Mouse (Mus musculus): ENCODE results near the gene Uqcc2. TPM values are rescaled to one million over a fixed set of nuclear protein-coding genes. Genes with fewer than 3 reads are reported as not detected.

Gene Uqcc2
- total RNA-seq, 2 experiments from 2014 or later: 182 to 220 TPM

DNA sequence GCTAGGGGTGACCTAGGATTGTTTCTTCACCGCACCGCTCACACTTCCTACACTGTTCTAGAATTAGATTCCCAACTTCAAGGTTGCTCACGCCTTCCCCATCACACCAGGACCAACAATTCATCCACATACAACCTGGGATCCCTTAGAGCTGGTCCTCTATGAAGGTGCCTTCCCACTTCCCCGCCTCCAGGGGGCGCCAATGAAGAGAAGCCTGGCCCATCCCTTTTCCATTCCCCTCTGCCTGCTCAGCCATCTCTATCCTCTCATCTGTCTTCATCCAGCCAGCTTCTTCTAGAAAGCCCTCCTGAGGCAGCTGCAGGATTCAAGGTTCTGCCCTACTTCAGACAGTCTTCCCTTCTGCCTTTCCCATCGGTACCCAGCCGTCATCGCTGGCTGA is 17.7 kb upstream of the Uqcc2 start:
- Histone ChIP-seq H3K4me3 (no peak overlapping the region), H3K27ac (no peak overlapping the region)
- no peak for DNase-seq (ENCODE audit: low spot score in 2 of 2)
- TF ChIP-seq CTCF (conservative IDR thresholded peaks at IDR 0.05): peak; percentile 72

GRCm38 (mm10) chr17:27150871-27151270 is 17.2 kb upstream of the Uqcc2 start:
- H3K4me3 ChIP-seq: no peak overlapping the region
- DNase-seq (ENCODE audit: low spot score in 2 of 2): no peak
- no peak overlapping the region for H3K27ac ChIP-seq
- TF ChIP-seq CTCF (conservative IDR thresholded peaks at IDR 0.05): no peak

GRCm38 (mm10) chr17:27146323-27146923 is 12.7 kb upstream of the Uqcc2 start:
- no peak for TF ChIP-seq CTCF (conservative IDR thresholded peaks at IDR 0.05)
- no peak for DNase-seq (ENCODE audit: low spot score in 2 of 2)
- Histone ChIP-seq H3K27ac (peak overlapping the region; percentile 39; the same call in 1 of the 2 replicates), H3K4me3 (no peak overlapping the region)

DNA sequence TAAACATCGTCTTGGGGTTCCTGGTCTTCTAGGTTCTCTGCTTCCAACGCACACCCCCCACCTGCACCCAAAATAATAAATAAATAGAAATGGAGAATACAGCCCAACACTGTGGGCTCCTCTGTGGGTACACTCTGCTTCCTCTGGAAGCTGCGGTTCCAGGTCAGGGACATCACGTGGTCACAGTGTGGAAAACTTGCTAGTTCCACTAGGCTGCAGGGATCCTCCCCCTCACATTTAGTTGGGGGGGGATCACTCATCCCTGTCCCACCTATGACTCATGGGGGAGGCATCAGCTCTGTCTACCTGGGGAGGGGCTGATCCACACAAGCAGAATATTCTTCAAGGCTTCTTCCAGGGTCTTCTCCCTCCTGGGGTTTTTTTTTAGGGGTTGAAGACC is 10.4 kb upstream of the Uqcc2 start:
- Histone ChIP-seq H3K27ac (no peak overlapping the region), H3K4me3 (no peak overlapping the region)
- no peak for DNase-seq (ENCODE audit: low spot score in 2 of 2)
- TF ChIP-seq CTCF (conservative IDR thresholded peaks at IDR 0.05): no peak

DNA sequence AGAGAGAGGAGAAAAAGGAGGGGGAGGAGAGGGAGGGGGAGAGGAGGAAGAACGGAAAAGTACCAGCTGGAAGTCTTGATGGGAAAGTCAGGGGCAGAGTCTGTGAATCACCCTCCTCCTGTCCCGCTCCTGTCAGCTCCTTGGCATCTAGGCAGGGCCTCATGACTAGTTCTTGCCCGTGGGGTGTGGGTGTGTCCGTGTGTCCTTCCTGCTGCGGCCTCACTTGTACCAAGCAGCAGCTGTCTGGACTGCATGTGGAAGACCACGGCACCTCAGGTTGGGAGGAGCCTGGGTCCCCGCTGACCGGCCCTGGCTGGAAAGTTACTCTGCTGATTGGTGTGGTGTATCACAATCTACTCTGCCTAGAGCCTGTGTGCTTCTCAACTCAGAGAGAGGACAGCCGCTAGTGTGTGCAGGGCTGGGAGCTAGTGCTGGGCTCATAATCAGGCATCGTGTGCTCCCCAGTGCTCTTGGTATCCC is 8.3 kb upstream of the Uqcc2 start:
- Histone ChIP-seq H3K4me3 (no peak overlapping the region), H3K27ac (no peak overlapping the region)
- TF ChIP-seq CTCF (conservative IDR thresholded peaks at IDR 0.05): no peak
- no peak for DNase-seq (ENCODE audit: low spot score in 2 of 2)

GRCm38 (mm10) chr17:27140262-27140661 is 6.5 kb upstream of the Uqcc2 start:
- TF ChIP-seq CTCF (conservative IDR thresholded peaks at IDR 0.05): no peak
- H3K27ac ChIP-seq: no peak overlapping the region
- DNase-seq (ENCODE audit: low spot score in 2 of 2): no peak
- H3K4me3 ChIP-seq: no peak overlapping the region

DNA sequence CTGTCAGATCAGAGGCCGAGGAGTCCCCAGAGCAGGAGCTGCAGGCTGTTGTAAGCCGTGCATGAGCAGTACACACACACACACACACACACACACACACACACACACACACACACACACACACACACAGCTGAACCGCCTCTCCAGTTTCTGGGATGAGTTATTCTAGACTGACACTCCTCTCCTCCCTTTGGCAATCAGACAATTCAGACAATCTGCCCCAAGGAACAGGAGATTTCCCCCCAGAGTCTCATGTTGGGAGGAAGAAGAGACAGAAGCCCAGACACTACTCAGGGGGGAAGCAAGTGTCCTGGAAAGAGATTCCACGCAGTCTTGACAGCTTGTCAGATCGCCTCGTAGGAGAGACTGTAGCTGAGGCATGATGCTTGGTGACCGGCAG is 5.6 kb upstream of the Uqcc2 start:
- no peak for TF ChIP-seq CTCF (conservative IDR thresholded peaks at IDR 0.05)
- DNase-seq (ENCODE audit: low spot score in 2 of 2): no peak
- Histone ChIP-seq H3K4me3 (no peak overlapping the region), H3K27ac (no peak overlapping the region)

- DNase-seq (ENCODE audit: low spot score in 2 of 2): no peak
- no peak for TF ChIP-seq CTCF (conservative IDR thresholded peaks at IDR 0.05)
Observed at GRCm38 (mm10) chr17:27138396-27138795, 4.7 kb upstream of the Uqcc2 start.

GRCm38 (mm10) chr17:27134715-27135114 is 999 bp upstream of the Uqcc2 start:
- H3K27ac ChIP-seq: no peak overlapping the region
- H3K4me3 ChIP-seq: no peak overlapping the region
- no peak for TF ChIP-seq CTCF (conservative IDR thresholded peaks at IDR 0.05)
- DNase-seq (ENCODE audit: low spot score in 2 of 2): no peak

More at GRCm38 (mm10) chr17:27138396-27138795, 4.7 kb upstream of the Uqcc2 start:
- H3K27ac ChIP-seq: no peak overlapping the region
- no peak overlapping the region for H3K4me3 ChIP-seq

DNA sequence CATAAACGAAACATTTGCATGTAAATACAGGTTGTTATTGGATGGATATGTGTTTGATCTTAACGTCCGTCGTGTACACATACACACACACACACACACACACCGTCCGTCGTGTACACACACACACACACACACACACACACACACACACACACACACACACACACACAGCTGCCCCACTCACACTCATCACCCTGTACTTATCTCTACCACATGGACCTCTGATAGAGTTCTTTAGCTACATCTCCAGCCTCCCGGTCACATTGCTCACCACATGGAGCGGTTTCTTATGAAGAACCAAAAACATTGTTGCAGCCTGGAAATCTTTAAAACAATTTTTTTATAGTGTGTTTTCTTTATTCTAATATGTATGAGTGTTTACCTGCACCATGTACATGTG is 471 bp upstream of the Uqcc2 start:
- DNase-seq (ENCODE audit: low spot score in 2 of 2): no peak
- Histone ChIP-seq H3K4me3 (peak overlapping the region; percentile 79), H3K27ac (peak overlapping the region; percentile 94)
- no peak for TF ChIP-seq CTCF (conservative IDR thresholded peaks at IDR 0.05)

GRCm38 (mm10) chr17:27132238-27132637 is 1.5 kb downstream of the Uqcc2 start:
- no peak for DNase-seq (ENCODE audit: low spot score in 2 of 2)
- no peak for TF ChIP-seq CTCF (conservative IDR thresholded peaks at IDR 0.05)
- Histone ChIP-seq H3K27ac (peak overlapping the region; percentile 11; the same call in 1 of the 2 replicates), H3K4me3 (no peak overlapping the region)

DNA sequence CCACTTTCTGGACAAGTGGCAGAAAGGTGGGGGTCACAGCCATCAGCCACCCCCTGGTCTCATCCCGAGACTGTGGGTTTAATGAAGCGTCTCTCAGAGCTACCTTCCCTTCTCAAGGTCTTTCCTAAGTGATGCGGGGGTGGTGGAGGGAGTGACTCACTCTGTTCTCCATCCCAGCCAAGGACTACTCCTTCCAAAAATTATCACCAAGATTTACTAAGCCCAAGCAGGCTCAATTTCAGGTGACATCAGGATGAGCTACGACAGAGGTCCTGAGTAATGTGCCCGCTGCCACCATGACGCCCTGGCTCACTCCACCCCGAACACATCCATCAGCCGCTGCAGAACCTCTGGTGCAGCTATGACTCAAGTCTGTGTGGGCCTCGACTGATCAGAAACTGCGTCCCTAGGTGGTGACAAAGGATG is 2.5 kb downstream of the Uqcc2 start:
- DNase-seq (ENCODE audit: low spot score in 2 of 2): no peak
- no peak overlapping the region for H3K4me3 ChIP-seq
- TF ChIP-seq CTCF (conservative IDR thresholded peaks at IDR 0.05): no peak
- H3K27ac ChIP-seq: no peak overlapping the region

DNA sequence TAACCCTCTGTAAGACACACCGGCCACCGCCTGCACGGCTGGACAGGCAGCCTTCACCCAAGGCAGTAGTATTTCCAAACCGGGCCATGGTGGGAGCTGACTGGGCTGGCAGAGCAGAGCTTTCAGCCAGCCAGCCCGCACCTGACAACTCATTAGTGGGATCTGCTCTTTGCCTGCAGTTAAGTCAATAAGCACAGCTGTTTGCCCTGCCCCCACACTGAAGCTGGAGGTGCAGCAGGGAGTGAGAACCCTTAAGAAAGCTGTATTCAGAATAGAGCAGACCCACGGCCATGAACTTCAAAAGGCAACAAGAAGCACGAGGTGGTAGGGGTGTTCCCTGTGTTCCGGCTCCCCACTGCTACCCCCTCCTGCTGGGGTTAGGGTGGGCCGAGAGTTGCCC is 3.5 kb downstream of the Uqcc2 start:
- peak overlapping the region; percentile 43; the same call in 1 of the 2 replicates for H3K27ac ChIP-seq
- no peak for TF ChIP-seq CTCF (conservative IDR thresholded peaks at IDR 0.05)
- no peak overlapping the region for H3K4me3 ChIP-seq
- no peak for DNase-seq (ENCODE audit: low spot score in 2 of 2)

- peak overlapping the region; percentile 43; the same call in 1 of the 2 replicates for H3K27ac ChIP-seq
- no peak overlapping the region for H3K4me3 ChIP-seq
- DNase-seq (ENCODE audit: low spot score in 2 of 2): no peak
- TF ChIP-seq CTCF (conservative IDR thresholded peaks at IDR 0.05): no peak
Observed at GRCm38 (mm10) chr17:27129819-27130218, 3.9 kb downstream of the Uqcc2 start.
